Mouse (Mus musculus) c-Kit-positive CD71-negative TER-119-negative erythroid progenitor cells, embryonic 14.5 days (primary cell): ENCODE measurements at regions not wholly inside any gene's neighbourhood (a gene's known extent, or its start where the extent isn't known, plus 50 kb on each side); places are given as distances from the start of the nearest gene placed in this dataset.

Experiments used
- DNase-seq: peaks from one replicate; pipeline ENCODE4 v3.0.0-alpha.2; 2013; ENCODE audit warnings: low read depth

DNA sequence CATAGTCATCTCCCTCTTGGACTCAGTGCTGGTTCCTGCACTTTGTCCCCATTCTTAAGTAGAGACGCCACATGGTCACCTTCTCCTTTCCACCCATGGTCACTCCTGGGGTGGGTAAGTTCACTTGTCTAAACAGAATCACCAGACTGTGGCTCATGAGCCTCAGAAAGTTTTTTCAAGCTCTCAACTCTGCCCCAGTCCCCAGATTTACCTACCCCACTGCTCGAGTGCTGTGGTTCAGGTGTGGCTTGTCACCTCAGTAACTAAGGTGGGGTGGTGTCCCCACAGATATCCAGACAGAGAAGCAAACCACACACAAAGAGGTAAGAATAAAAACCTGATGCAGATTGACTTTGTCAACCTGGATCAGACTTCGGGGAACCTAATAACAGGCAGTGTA lies 87.6 kb downstream of the Rpl10-ps3 start:
- DNase-seq = no peak

DNA sequence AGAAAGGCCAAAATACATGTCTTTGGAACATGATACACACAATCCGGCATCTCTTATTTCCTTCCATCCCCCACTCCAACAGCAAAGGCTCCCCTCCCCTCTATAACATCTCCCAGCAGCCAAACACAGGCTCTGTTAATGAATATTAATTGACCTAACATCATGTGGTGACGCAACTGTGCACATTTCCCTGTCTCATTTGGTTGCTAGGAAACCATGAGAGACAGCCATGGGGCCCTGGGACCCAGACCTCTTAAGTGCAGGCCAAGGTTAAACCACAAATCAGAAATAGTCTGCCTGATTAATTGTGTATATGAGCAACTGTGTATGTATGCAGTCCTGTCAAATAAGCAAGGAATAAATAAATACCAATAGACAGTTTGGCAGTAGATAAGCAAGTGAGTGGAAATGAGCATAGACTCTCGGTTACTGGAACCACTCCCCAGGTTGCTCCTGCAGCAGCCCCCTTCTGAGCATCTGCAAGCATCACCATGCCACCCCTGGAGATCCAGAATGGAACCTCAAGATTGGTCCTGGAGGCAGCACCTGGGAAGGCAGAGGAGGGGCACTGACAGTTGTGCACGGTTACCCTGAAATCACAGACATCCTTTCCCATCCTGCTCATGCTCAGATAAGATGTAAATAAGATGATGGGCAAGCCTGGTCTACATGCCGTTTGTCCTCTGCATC lies 99.6 kb downstream of the Rpl10-ps3 start:
- no peak for DNase-seq

DNA sequence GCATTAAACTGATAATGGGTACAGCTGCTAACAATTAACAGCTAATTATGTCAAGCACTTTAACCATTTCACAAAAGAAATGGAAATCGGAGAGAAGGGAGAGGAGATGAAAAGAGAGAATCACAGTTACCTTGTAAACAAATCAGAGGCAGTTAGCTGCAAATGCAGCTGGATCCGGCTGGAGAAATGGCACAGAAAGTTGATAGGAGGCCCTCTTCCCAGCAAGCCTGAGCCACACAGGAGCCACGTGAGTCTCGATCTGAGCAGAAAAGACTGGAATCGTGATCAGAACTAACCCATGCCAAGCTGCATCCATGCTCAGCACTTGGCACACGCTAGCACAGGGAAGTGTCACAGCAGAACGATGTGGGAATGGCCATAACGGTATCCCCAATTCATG lies 103.8 kb downstream of the Rpl10-ps3 start:
- DNase-seq = no peak

DNA sequence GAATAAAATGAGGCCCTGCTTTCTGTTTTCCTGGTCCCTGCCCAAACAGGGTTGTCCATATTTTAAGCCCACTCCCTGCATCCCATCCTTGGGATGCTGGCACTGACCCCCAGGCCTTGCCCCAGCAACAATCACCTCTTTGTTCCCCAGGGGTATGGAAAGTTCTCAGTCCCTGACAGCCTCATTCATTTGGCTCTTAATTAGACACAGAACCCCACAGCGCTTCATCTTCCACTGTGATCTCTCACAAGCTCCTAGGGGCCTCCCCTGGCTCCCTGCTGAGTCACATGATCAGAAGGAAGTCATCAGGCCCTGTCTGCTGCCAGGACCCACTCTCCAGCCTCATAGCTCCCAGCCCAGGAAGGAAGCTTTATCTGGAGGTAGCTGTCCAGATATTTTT lies 108.9 kb downstream of the Rpl10-ps3 start:
- DNase-seq = no peak

DNA sequence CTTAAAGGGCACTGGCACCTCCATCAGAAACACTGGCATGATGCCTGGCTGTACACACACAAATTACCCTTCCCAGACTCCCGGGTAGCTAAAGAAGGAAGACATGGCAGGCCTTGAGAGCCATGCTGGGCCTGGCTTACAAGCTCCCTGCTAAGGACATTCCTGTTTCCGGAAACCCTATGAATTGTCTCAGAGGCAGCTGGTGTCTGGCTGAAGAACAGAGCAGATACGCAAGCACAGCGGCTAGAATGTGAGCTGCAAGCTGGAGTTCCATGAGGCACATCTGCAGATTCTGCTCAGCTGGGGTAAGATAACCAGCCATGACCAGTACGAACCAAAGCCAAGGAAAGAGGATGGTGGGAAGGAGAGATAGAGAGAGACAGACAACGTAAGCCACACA lies 110.1 kb downstream of the Rpl10-ps3 start:
- DNase-seq = no peak

DNA sequence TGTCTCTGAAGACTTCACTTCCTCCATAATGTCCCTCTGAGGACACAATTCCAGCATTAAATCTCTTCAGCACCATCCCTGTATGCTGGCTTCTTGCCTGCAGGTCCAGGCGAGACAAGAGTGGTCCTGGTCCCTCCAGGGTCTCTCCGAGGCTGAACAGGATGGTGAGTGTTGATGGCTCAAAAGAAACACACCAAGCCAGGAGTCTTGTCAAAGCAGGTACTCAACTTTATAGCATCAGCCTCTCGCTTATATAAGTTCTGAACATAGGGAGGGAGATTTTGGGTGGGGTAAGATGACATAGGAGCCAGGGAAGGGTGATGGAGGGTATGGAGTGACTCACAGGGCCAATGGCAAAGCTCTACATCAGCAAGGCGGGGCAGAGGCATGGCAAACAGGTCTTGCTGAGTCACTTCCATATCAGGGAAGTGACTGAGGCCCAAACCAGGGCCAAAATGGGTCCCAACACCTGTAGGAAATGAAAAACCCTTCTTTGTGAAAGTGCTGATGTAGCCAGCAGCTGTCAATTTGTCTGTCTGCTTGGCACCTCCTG lies 111.7 kb downstream of the Rpl10-ps3 start:
- DNase-seq = no peak

DNA sequence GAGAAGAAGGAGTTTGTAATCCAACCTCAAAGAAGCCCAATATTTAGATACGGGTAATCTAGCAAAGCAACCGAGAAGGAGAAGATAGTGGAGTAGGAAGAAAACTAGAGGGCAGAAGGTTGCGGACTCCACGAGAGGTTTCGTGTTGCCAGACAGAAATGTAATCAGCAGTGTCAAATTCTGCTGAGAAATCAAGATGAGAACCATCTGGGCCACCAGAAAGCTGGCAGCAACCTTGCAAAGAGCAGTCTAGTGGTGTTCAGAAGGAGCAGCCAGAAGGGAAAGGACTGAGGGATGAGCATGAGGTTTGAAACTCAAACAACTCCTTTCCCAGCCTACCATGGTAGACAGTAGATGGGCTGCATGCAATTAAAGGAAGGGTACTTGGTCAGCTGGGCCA lies 134.3 kb downstream of the Rpl10-ps3 start:
- no peak for DNase-seq

DNA sequence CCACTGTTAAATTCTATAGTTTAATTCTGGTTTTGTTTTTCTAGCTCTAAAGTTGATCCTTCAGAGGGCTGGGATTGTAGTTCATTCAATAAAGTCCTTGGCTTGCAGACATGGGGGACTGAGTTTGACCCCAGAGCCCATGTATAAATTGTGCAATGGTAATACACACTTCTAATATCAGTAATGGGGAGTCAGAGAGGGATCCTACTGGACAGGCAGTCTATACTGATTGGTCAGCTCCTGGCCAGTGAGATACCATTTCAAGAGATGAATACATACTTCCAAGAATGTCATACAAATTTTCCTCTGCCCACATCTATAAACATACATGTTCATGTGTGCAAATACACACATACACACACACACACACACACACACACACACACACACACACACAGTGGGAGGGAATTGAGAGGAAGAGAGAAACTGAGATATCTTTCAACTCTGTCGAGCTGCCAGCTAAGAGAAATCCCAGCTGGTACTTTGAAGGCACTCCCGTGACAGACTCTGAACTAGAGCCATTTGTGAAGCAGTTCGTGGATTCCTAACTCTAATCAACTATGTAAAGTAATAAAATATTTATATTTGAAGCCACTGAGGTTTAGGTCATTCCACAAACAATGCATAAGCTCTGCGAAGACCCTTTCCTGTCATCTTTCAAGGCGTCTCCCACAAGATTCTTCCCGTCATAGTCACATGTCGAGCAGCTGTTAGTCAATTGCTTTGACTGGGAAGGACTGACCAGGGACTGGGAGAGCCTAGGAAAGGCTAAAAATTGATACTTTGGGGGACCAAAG lies 145.1 kb downstream of the Rpl10-ps3 start:
- DNase-seq = no peak

DNA sequence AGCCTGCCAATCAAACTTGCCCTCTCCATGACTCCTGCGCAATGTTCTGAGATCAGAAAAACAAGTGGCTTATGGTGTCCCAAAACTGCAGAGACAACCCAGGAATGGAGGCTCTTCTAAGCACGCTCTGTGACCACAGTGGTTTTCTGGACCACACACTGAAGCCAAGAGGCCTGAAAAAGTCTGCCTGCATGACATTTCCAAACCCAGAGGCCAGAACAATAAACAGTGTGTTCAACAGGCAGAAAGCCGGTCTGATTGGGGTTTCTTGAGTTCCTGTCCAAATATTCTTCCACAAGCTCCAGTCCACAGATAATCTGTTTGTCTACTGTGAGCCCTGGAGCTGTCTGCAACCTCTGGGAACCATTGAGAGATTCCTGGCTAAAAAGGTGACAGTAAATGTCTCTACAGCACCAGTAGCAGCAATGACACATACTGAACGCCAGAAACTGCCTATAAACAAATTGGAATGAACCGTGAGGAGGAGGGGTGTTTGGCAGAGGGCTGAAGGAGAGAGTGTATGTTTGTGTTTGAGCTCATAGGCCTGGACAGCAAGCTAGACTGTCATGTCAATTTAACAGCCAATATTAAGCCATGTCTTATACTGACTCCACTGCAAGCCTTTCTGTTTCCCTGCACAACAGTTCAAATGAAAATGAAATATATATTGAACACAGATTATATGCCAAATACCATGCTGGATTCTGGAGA lies 152.2 kb downstream of the Rpl10-ps3 start:
- DNase-seq = no peak

DNA sequence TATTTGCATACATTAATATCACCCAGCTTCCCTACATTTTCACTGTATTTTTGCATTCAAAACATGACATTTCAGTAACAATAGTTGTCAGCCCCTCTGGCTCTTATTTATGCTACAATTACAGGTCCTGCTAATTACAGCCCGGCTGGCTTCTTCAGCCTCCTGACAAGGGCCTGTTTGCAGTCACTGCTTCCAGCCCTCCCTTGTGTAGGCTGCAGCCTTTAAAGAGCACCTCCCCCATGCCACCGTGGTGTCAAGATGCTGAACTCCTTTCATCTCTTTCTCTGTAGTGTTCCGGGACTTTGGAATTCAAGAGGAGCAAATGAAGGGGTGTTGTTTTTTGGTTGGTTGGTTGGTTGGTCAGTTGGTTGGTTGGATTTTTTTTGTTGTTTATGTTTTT lies 153.6 kb downstream of the Rpl10-ps3 start:
- DNase-seq = no peak

DNA sequence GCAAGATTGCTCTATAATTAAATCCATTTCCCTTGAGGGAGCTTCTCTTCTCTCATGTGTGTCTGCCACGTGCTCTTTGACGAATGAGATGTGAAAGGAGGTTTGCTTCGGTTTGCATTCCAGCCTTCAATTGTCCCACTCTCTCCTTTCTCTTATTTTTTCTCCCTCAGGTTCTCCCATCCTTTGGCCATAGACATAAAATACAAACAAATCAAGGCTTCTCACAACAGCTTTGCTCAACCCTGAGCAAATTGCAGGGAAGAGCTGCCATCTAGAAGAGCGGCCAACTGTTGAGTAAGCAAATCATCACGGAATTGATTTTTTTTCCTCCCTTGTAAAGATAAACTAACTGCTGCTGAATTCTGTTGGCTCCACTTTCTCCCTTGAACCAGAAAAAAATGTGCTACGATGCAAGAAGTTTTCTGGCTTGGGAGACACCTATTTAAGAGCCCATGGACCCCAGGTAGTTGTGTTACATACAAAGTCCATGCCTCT lies 156.1 kb downstream of the Rpl10-ps3 start:
- no peak for DNase-seq

DNA sequence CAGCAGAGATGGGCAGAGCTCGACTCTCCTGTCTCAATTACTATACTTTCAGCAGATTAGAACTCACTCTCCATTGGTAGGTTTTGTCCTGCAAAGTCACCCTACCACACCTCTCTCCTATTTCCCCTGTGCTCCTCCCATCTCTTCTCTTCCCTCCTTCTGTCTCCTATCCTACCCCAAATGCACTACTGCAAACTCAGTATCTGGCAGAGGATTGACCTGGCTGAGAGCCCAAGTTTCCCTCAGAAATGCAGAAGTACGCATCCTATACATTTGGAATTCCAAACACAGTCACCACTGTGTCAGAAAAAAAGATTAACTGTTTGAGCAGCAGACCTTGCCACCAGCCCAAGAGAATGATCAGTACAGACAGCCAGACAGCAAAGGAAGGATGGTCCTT lies 163.4 kb downstream of the Rpl10-ps3 start:
- no peak for DNase-seq

DNA sequence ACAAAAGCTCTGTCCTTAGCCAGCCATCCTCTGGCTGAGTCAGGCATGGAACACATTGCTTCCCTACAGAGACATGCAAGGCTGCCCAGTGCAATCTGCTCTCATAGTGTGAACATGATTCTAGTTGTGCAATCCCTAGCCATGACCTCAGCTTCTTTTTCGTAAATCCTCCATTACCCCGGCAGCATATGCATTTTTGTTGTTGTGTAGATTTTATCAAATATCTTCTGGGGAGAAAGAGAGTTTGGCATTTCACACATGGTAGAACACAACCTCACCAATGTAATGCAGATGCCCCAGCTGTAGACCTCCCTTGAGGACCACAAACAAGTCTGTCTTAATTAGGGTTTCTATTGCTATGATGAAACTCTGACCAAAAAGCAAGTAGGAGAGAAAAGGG lies 168.6 kb downstream of the Rpl10-ps3 start:
- DNase-seq = no peak

DNA sequence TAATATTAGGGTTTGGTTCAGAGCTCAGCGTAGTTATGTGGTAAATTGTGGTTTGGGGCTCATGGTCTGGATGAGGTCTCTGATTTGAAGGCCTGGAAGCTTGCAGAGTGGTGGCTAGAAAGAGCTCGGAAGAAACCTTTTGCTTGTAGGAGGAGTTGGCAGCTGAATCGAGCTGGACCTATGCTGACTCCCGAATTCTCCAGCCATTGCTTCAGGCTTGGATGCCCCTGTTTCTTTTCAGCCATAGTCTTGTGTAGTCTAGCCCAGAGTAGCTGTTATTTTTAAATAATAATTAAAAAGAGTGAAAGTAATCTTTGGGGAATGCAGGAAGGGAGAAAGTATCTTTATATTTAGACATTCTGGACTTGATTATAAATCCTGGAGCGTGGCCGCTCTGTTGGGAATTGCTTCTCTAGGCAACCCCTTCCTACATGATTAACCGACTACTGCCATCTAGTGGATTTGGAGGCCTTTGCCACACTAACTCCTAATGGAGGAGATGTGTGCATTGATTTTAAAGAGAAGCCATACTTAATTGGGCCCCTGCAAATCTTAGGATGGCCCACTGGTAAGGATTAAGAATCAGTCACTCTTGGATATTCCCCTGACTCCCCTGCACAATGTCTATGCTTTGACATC lies 172.8 kb downstream of the Rpl10-ps3 start:
- DNase-seq = peak; percentile 13

DNA sequence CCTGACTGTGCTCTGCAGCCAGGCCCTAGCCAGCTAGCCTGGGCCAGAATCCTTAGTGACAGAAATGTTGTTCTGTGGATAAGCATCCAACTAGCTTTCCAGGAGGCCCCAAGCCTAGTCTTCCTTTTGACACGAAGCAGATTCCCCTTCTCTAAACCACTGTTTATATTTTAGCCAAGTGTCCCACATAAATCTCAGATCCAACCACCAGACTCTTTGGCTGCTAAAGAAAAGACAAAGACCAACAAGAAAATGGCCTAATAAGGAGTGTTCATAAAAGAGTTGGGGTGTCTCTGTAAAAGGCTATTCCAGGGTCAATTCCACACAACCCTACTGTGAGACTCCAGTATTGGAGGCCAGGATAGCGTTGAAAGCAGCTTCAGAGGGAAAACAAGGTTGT lies 173.6 kb downstream of the Rpl10-ps3 start:
- DNase-seq = no peak

DNA sequence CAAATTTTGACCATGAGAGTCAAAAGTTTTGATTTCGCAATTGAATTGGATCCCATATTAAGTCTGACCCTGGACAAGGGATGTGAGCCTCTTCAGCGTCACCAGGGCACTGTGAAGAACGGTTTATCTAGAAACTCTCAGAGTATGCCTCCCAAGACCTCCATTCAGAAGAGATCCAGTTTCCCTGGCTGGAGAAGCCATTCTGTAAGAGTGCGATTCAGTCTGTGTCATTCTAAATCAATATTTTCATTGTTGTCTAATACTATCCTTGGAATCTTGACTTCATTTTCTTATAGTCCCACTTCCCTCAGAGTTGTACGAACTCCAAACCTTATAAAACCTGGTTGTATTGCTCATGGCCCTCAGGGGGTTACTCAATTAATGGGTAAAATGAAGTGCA lies 174.1 kb downstream of the Rpl10-ps3 start:
- no peak for DNase-seq

DNA sequence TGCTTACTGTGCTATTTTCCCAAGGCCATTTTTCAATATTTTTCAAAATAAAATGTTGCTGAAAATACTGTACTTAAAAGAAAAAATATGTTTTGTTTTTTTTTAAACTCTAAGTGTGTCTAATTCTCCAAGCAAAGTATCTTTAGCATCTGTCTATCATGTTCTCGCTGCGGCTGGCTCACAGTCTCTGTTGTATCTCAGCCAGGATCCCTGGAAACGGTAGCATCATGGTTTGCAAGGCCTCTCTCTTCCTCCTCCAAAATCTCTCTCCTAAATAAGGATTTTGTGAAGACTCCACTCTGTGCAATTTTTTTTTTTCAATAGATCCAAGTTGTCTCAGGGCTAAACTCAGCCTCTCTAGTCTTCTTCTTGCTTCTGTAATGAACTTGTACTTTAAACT lies 190.2 kb downstream of the Rpl10-ps3 start:
- DNase-seq = no peak

DNA sequence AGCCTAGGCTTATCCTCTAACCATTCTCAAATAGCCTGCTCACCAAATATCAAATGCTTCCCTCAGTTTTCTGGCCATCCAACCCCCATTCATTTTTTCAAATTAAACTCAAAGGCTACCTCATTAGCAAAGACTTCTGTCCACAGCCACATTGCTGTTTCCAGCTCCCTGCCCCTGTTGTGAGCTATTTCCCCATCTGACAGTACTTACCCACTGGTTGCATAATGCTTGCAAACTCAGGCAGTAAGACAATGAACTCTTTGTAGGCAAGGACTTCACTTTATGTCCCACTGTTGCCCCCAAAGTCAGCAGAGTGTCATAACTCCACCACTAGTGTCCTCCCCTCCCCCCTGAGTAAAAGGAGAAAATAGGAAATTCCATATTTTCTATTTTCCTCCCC lies 194.7 kb downstream of the Rpl10-ps3 start:
- DNase-seq = no peak

DNA sequence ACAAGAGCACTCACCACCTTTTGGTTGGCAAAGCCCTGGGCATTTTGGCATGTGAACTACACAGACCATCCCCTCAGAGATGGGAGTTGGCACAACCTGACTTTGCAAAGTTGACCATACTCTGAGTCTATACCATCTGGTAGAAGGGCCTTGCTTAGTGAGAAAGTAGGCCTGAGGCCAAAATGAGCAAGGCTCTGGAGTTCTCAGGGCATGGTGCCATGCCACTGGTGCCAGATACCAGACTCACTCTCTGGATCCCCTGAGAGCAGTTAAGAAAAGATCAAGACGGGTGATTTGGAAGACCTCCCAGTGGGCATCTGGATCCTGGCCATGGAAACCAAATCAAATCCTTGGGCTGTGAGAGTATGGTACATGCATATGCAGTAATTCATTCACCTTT lies 202.0 kb downstream of the Rpl10-ps3 start:
- DNase-seq = no peak

DNA sequence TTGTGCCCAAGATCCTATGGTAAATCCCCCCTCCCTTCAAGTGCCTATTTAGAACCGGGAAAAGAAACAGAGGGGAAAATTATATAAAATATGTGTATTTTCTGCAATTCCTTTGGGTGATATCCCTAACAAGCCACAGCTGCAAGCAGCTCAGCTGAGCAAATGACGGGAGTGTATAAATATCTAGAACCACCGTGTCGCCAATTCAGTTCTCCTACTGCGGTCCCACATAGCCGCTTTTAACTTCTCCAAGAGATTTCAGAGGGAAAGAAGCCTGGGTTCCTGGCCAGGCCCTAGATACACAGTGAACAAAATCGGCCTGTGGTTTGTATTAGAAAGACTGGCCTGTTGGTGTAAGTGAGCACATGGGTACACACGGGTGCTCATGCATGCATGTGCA lies 202.7 kb downstream of the Rpl10-ps3 start:
- no peak for DNase-seq

DNA sequence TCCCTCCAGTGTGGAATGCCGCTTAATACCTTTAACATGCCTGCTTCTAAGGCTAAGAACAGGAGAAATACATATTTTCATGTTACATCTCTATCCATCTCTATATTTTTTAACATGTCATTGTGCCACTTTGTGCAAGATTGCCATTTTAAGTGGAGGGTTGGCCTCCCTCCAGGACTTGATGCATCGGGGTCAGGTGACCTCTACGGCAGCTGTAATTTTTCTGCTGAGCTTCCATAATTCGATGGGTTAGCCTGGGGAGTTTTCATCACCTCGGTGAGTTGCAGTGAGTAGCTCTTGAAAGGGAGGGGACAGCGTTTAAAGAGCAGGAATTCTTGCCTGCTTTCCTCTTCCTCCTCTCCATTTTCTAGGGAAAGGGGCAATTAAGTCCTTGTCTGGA lies 203.6 kb downstream of the Rpl10-ps3 start:
- no peak for DNase-seq

DNA sequence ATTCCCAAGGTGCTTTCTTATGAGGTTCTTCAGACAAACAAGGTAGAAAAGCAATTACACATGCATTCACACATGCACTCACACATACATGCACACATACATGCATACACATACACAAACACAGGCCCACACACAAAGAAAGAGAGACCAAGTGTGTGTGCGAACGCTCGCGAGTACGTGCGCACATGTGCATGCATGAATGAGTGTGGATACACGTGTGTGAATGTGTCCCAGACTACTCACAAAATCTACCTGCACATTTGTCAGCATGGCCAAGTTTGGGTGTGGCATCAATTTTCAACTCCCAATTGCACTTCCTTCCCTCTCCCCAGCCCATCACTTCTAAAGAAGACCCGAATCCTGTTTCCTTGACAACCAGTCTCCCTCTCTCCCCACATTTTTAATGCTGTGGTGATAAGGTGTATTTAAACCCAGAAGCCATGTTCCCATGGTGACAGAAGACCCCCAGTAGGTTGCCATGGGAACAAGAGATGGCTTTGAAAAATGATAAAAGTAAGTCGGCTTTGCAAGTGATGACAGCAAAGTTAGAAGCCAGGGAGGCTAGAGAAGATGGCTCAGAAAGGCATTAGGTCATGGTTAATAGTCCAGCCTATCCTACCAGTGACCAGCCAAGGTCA lies 206.3 kb downstream of the Rpl10-ps3 start:
- DNase-seq = no peak
